Mouse (Mus musculus): ENCODE results near the gene Cd27. TPM values are rescaled to one million over a fixed set of nuclear protein-coding genes. Genes with fewer than 3 reads are reported as not detected.
"Not testable (repeated sequence)": the region's sequence is repeated elsewhere in the genome, so short reads cannot be mapped to it uniquely, and the experiment has no call there.

The Cd27 gene
- polyA plus RNA-seq, 1 experiment from 2014 or later: 0.77 TPM

GRCm38 (mm10) chr6:125271455-125272227 lies 34.8 kb upstream of the Cd27 start:
- peak overlapping the region; percentile 24; the same call in 1 of the 2 replicates for H3K4me2 ChIP-seq (ENCODE audit: low read depth)
- H3K4me3 ChIP-seq (ENCODE audit: low read depth, low read length): no peak overlapping the region

GRCm38 (mm10) chr6:125268799-125269198 lies 32.0 kb upstream of the Cd27 start:
- WGBS: 54% methylated on average over 6 of the region's 6 CpGs
- no peaks in the 10 kb centered on the region for H3K4me1 ChIP-seq (ENCODE audit: control insufficient read depth, insufficient read depth, low read length)
- H3K9me3 ChIP-seq (ENCODE audit: control insufficient read depth, low read length): no peaks in the 10 kb centered on the region
- H3K4me2 ChIP-seq (ENCODE audit: low read depth): no peak overlapping the region
- no peak for DNase-seq (ENCODE audit: low spot score)
- no peak overlapping the region for H3K9ac ChIP-seq (ENCODE audit: low read length)
- no peaks in the 10 kb centered on the region for H3K27me3 ChIP-seq (ENCODE audit: control insufficient read depth, insufficient read depth, low read length)
- no peaks in the 10 kb centered on the region for H3K36me3 ChIP-seq (ENCODE audit: control insufficient read depth, insufficient read depth, low read length)
- H3K4me3 ChIP-seq (ENCODE audit: low read depth, low read length): no peak overlapping the region
- no peak for ATAC-seq (ENCODE audit: insufficient read depth, low FRiP score, low TSS enrichment)
- no peak overlapping the region for H3K27ac ChIP-seq (ENCODE audit: low read depth, low read length)

More at GRCm38 (mm10) chr6:125271455-125272227, 34.8 kb upstream of the Cd27 start:
- DNase-seq (ENCODE audit: low spot score) (peak; percentile 82), ATAC-seq (ENCODE audit: insufficient read depth, low FRiP score, low TSS enrichment) (peak; percentile 86)
- Histone ChIP-seq H3K4me1 (ENCODE audit: control insufficient read depth, insufficient read depth, low read length) (no peaks in the 10 kb centered on the region), H3K27ac (ENCODE audit: low read depth, low read length) (no peak overlapping the region), H3K27me3 (ENCODE audit: control insufficient read depth, insufficient read depth, low read length) (no peaks in the 10 kb centered on the region), H3K9ac (ENCODE audit: low read length) (no peak overlapping the region), H3K9me3 (ENCODE audit: control insufficient read depth, low read length) (no peaks in the 10 kb centered on the region), H3K36me3 (ENCODE audit: control insufficient read depth, insufficient read depth, low read length) (no peaks in the 10 kb centered on the region)
- WGBS: 21% methylated on average over 17 of the region's 17 CpGs

- WGBS: 94% methylated on average over 3 of the region's 3 CpGs
- H3K9ac ChIP-seq (ENCODE audit: low read length): no peak overlapping the region
- no peak overlapping the region for H3K4me2 ChIP-seq (ENCODE audit: low read depth)
- no peaks in the 10 kb centered on the region for H3K27me3 ChIP-seq (ENCODE audit: control insufficient read depth, insufficient read depth, low read length)
- H3K36me3 ChIP-seq (ENCODE audit: control insufficient read depth, insufficient read depth, low read length): no peaks in the 10 kb centered on the region
- H3K4me1 ChIP-seq (ENCODE audit: control insufficient read depth, insufficient read depth, low read length): no peaks in the 10 kb centered on the region
- no peak overlapping the region for H3K27ac ChIP-seq (ENCODE audit: low read depth, low read length)
- no peaks in the 10 kb centered on the region for H3K9me3 ChIP-seq (ENCODE audit: control insufficient read depth, low read length)
- DNase-seq (ENCODE audit: low spot score): no peak
- no peak for ATAC-seq (ENCODE audit: insufficient read depth, low FRiP score, low TSS enrichment)
- H3K4me3 ChIP-seq (ENCODE audit: low read depth, low read length): no peak overlapping the region
Measured at GRCm38 (mm10) chr6:125267469-125267868, 30.7 kb upstream of the Cd27 start.

DNA sequence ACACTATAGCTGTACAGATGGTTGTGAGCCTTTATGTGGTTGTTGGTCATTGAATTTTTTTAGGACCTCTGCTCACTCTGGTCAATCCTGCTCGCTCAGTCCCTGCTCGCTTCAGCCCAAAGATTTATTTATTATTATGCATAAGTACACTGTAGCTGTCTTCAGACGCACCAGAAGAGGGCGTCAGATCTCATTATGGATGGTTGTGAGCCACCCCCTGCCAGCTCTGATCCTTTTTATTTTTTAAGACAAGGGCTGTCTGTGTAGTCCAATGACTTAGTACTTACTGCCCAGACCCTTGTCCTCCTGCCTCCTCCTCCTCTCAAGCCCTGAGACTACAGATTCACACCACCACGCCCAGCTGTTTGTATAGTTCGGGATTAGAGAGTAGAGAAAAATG lies 29.8 kb upstream of the Cd27 start:
- not testable (repeated sequence) for H3K4me3 ChIP-seq (ENCODE audit: low read depth, low read length); H3K9me3 ChIP-seq (ENCODE audit: control insufficient read depth, low read length); H3K4me1 ChIP-seq (ENCODE audit: control insufficient read depth, insufficient read depth, low read length); H3K27ac ChIP-seq (ENCODE audit: low read depth, low read length); DNase-seq (ENCODE audit: low spot score); ATAC-seq (ENCODE audit: insufficient read depth, low FRiP score, low TSS enrichment); H3K9ac ChIP-seq (ENCODE audit: low read length); H3K36me3 ChIP-seq (ENCODE audit: control insufficient read depth, insufficient read depth, low read length); H3K4me2 ChIP-seq (ENCODE audit: low read depth); H3K27me3 ChIP-seq (ENCODE audit: control insufficient read depth, insufficient read depth, low read length)
- WGBS: 74% methylated on average over 6 of the region's 6 CpGs

- Histone ChIP-seq H3K9me3 (ENCODE audit: control insufficient read depth, low read length) (no peaks in the 10 kb centered on the region), H3K4me1 (ENCODE audit: control insufficient read depth, insufficient read depth, low read length) (no peaks in the 10 kb centered on the region), H3K36me3 (ENCODE audit: control insufficient read depth, insufficient read depth, low read length) (no peaks in the 10 kb centered on the region), H3K27ac (ENCODE audit: low read depth, low read length) (no peak overlapping the region), H3K9ac (ENCODE audit: low read length) (no peak overlapping the region), H3K4me2 (ENCODE audit: low read depth) (no peak overlapping the region), H3K27me3 (ENCODE audit: control insufficient read depth, insufficient read depth, low read length) (no peaks in the 10 kb centered on the region), H3K4me3 (ENCODE audit: low read depth, low read length) (no peak overlapping the region)
- ATAC-seq (ENCODE audit: insufficient read depth, low FRiP score, low TSS enrichment) (no peak), DNase-seq (ENCODE audit: low spot score) (no peak)
- WGBS: 78% methylated on average over 13 of the region's 13 CpGs
Measured at GRCm38 (mm10) chr6:125266091-125266490, 29.3 kb upstream of the Cd27 start.

DNA sequence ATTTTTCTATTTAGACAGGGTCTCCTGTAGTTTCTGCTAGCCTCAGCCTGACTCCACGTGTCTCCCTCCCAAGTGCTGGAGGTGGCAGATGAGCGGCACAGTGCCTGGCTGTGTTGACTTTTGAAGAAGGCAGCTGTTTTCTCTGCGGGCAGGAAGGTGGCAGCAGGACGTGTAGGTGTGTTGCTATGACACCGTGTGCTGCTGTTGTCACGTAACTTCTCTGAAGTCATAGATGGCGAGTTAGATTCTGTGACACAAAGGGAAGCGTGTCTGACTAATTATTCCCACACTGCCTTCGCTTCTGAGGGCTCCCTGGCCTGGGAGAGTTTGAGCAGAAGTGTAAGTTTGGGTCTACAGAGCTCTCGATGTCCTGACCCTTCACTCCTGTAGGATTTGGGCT lies 28.4 kb upstream of the Cd27 start:
- Histone ChIP-seq H3K4me3 (ENCODE audit: low read depth, low read length) (no peak overlapping the region), H3K9me3 (ENCODE audit: control insufficient read depth, low read length) (no peaks in the 10 kb centered on the region), H3K36me3 (ENCODE audit: control insufficient read depth, insufficient read depth, low read length) (no peaks in the 10 kb centered on the region), H3K9ac (ENCODE audit: low read length) (no peak overlapping the region), H3K27ac (ENCODE audit: low read depth, low read length) (no peak overlapping the region), H3K27me3 (ENCODE audit: control insufficient read depth, insufficient read depth, low read length) (no peaks in the 10 kb centered on the region), H3K4me1 (ENCODE audit: control insufficient read depth, insufficient read depth, low read length) (no peaks in the 10 kb centered on the region), H3K4me2 (ENCODE audit: low read depth) (no peak overlapping the region)
- WGBS: 54% methylated on average over 10 of the region's 10 CpGs
- DNase-seq (ENCODE audit: low spot score): no peak
- ATAC-seq (ENCODE audit: insufficient read depth, low FRiP score, low TSS enrichment): no peak

GRCm38 (mm10) chr6:125264219-125264618 lies 27.4 kb upstream of the Cd27 start:
- H3K9me3 ChIP-seq (ENCODE audit: control insufficient read depth, low read length): no peaks in the 10 kb centered on the region

GRCm38 (mm10) chr6:125260006-125260555 lies 23.3 kb upstream of the Cd27 start:
- Histone ChIP-seq H3K4me3 (ENCODE audit: low read depth, low read length) (no peak overlapping the region), H3K4me1 (ENCODE audit: control insufficient read depth, insufficient read depth, low read length) (no peaks in the 10 kb centered on the region), H3K9me3 (ENCODE audit: control insufficient read depth, low read length) (no peaks in the 10 kb centered on the region), H3K4me2 (ENCODE audit: low read depth) (no peak overlapping the region), H3K27me3 (ENCODE audit: control insufficient read depth, insufficient read depth, low read length) (no peaks in the 10 kb centered on the region), H3K9ac (ENCODE audit: low read length) (no peak overlapping the region), H3K36me3 (ENCODE audit: control insufficient read depth, insufficient read depth, low read length) (no peaks in the 10 kb centered on the region), H3K27ac (ENCODE audit: low read depth, low read length) (no peak overlapping the region)
- ATAC-seq (ENCODE audit: insufficient read depth, low FRiP score, low TSS enrichment) (no peak), DNase-seq (ENCODE audit: low spot score) (no peak)
- WGBS: 86% methylated on average over 10 of the region's 10 CpGs

More at GRCm38 (mm10) chr6:125264219-125264618, 27.4 kb upstream of the Cd27 start:
- Histone ChIP-seq H3K9ac (ENCODE audit: low read length) (no peak overlapping the region), H3K4me2 (ENCODE audit: low read depth) (no peak overlapping the region), H3K36me3 (ENCODE audit: control insufficient read depth, insufficient read depth, low read length) (no peaks in the 10 kb centered on the region), H3K4me3 (ENCODE audit: low read depth, low read length) (no peak overlapping the region), H3K27ac (ENCODE audit: low read depth, low read length) (no peak overlapping the region), H3K27me3 (ENCODE audit: control insufficient read depth, insufficient read depth, low read length) (no peaks in the 10 kb centered on the region), H3K4me1 (ENCODE audit: control insufficient read depth, insufficient read depth, low read length) (no peaks in the 10 kb centered on the region)
- 85% methylated on average over 9 of the region's 9 CpGs for WGBS
- DNase-seq (ENCODE audit: low spot score) (no peak), ATAC-seq (ENCODE audit: insufficient read depth, low FRiP score, low TSS enrichment) (no peak)
